Mouse (Mus musculus) kidney, embryonic 16.5 days (tissue): ENCODE measurements around the gene P4ha2. TPM values are rescaled to one million over a fixed set of nuclear protein-coding genes. Genes with fewer than 3 reads are reported as not detected.

ENCODE experiments used
- ATAC-seq: fragments of 200-750 bp; cut with Nextera tagmentation; 2 replicates; pipeline ENCODE4 v1.8.0; 2017; ENCODE audit warnings: moderate TSS enrichment; ENCODE audit not compliant: low FRiP score, low TSS enrichment
- H3K27ac ChIP-seq: fragments of 300-500 bp; sonication (generic); 2 replicates; pipeline ENCODE4 v1.5.1; 2014; ENCODE audit warnings: low read length
- H3K27me3 ChIP-seq: fragments of 300-500 bp; sonication (generic); 2 replicates; pipeline ENCODE4 v1.6.1; 2014; ENCODE audit warnings: low read length, control low read depth, mixed read lengths; ENCODE audit not compliant: insufficient read depth
- H3K36me3 ChIP-seq: fragments of 300-500 bp; sonication (generic); 2 replicates; pipeline ENCODE4 v1.6.1; 2014; ENCODE audit warnings: low read length, control low read depth, mixed read lengths; ENCODE audit not compliant: insufficient read depth
- H3K4me1 ChIP-seq: fragments of 300-500 bp; sonication (generic); 2 replicates; pipeline ENCODE4 v1.6.1; 2014; ENCODE audit warnings: low read length, control low read depth, mixed read lengths; ENCODE audit not compliant: insufficient read depth
- H3K4me2 ChIP-seq: fragments of 300-500 bp; sonication (generic); replicated peaks from 2 replicates; pipeline ENCODE4 v1.6.1; 2014; ENCODE audit warnings: low read depth, low read length
- H3K4me3 ChIP-seq: fragments of 300-500 bp; sonication (generic); 2 replicates; pipeline ENCODE4 v1.5.1; 2014; ENCODE audit warnings: mild to moderate bottlenecking, low read length
- H3K9ac ChIP-seq: fragments of 300-500 bp; sonication (generic); replicated peaks from 2 replicates; pipeline ENCODE4 v1.6.1; 2014; ENCODE audit warnings: low read length
- H3K9me3 ChIP-seq: fragments of 300-500 bp; sonication (generic); 2 replicates; pipeline ENCODE4 v1.6.1; 2016; ENCODE audit warnings: low read length, control low read depth
- WGBS: fragments of 180-500 bp; shearing (Covaris S2); extraction: QIAGEN DNeasy Blood & Tissue Kit; methylation state at CpG from one replicate; pipeline ENCODE4 v1.1.7; 2014; 5-methylcytosine and 5-hydroxymethylcytosine counted together
- polyA plus RNA-seq: library from polyadenylated mRNA; unstranded; fragments of >200 nt; fragmentation: Nextera tagmentation; extraction: Ambion mirVana; gene quantifications from 2 replicates; pipeline ENCODE4 v1.2.1, GENCODE M21; 2015

P4ha2 gene
- polyA plus RNA-seq: 38.1 and 43.0 TPM in 2 replicates

- ATAC-seq: peak; percentile 57
Measured at GRCm38 (mm10) chr11:54100045-54100691, at the start of gene P4ha2. Gene P4ha2 (plus strand): TSS chr11:54100095.

GRCm38 (mm10) chr11:54050205-54050604 lies 49.7 kb upstream of the P4ha2 start:
- WGBS: 87% methylated on average over 2 of the region's 2 CpGs
- Histone ChIP-seq H3K4me1 (no peaks in the 10 kb centered on the region), H3K27ac (no peak overlapping the region), H3K27me3 (no peaks in the 10 kb centered on the region), H3K36me3 (0 out of 2 replicates have a peak, but pooled peaks cover under 1% of the 10 kb centered on the region), H3K4me3 (no peak overlapping the region), H3K4me2 (no peak overlapping the region), H3K9me3 (no peaks in the 10 kb centered on the region), H3K9ac (no peak overlapping the region)
- ATAC-seq: no peak

More at GRCm38 (mm10) chr11:54100045-54100691, at the start of gene P4ha2:
- WGBS: 40% methylated on average over 10 of the region's 10 CpGs
- Histone ChIP-seq H3K4me3 (peak within 1 kb of the TSS; percentile 74), H3K27me3 (no peaks in the 10 kb centered on the region), H3K9me3 (no peaks in the 10 kb centered on the region), H3K9ac (peak within 1 kb of the TSS; percentile 70), H3K36me3 (no peaks in the 10 kb centered on the region), H3K4me2 (peak within 1 kb of the TSS; percentile 87), H3K4me1 (peaks cover 19% of the 10 kb centered on the region), H3K27ac (no peak within 1 kb of the TSS)

GRCm38 (mm10) chr11:54051161-54051560 lies 48.7 kb upstream of the P4ha2 start:
- Histone ChIP-seq H3K4me3 (no peak overlapping the region), H3K36me3 (0 out of 2 replicates have a peak, but pooled peaks cover 2% of the 10 kb centered on the region), H3K4me1 (no peaks in the 10 kb centered on the region), H3K27ac (no peak overlapping the region), H3K27me3 (no peaks in the 10 kb centered on the region), H3K9ac (no peak overlapping the region), H3K9me3 (no peaks in the 10 kb centered on the region), H3K4me2 (no peak overlapping the region)
- WGBS: 62% methylated on average over 7 of the region's 7 CpGs
- peak; percentile 71; the same call in 1 of the 2 replicates for ATAC-seq

- Histone ChIP-seq H3K4me2 (no peak overlapping the region), H3K27me3 (no peaks in the 10 kb centered on the region), H3K9ac (no peak overlapping the region), H3K9me3 (no peaks in the 10 kb centered on the region), H3K27ac (no peak overlapping the region), H3K4me1 (no peaks in the 10 kb centered on the region), H3K4me3 (no peak overlapping the region), H3K36me3 (0 out of 2 replicates have a peak, but pooled peaks cover 2% of the 10 kb centered on the region)
- 93% methylated on average over 5 of the region's 5 CpGs for WGBS
- ATAC-seq: no peak
Measured at GRCm38 (mm10) chr11:54052128-54052527, 47.8 kb upstream of the P4ha2 start.

GRCm38 (mm10) chr11:54053090-54053489 lies 46.8 kb upstream of the P4ha2 start:
- WGBS: 79% methylated on average over 7 of the region's 7 CpGs
- Histone ChIP-seq H3K4me2 (no peak overlapping the region), H3K4me1 (peaks cover 1% of the 10 kb centered on the region), H3K27ac (no peak overlapping the region), H3K4me3 (no peak overlapping the region), H3K9me3 (no peaks in the 10 kb centered on the region), H3K27me3 (no peaks in the 10 kb centered on the region), H3K36me3 (0 out of 2 replicates have a peak, but pooled peaks cover 2% of the 10 kb centered on the region), H3K9ac (no peak overlapping the region)
- no peak for ATAC-seq

GRCm38 (mm10) chr11:54054257-54054656 lies 45.6 kb upstream of the P4ha2 start:
- no peaks in the 10 kb centered on the region for H3K9me3 ChIP-seq
- no peak overlapping the region for H3K27ac ChIP-seq
- WGBS: 19% methylated on average over 6 of the region's 6 CpGs
- H3K4me1 ChIP-seq: peaks cover 9% of the 10 kb centered on the region
- H3K9ac ChIP-seq: no peak overlapping the region
- H3K4me3 ChIP-seq: no peak overlapping the region
- no peak overlapping the region for H3K4me2 ChIP-seq
- no peak; the same call in 1 of the 2 replicates for ATAC-seq
- no peaks in the 10 kb centered on the region for H3K27me3 ChIP-seq
- 0 out of 2 replicates have a peak, but pooled peaks cover 2% of the 10 kb centered on the region for H3K36me3 ChIP-seq

GRCm38 (mm10) chr11:54056132-54056531 lies 43.8 kb upstream of the P4ha2 start:
- ATAC-seq: no peak
- H3K36me3 ChIP-seq: 0 out of 2 replicates have a peak, but pooled peaks cover 2% of the 10 kb centered on the region
- no peaks in the 10 kb centered on the region for H3K9me3 ChIP-seq
- H3K4me1 ChIP-seq: peaks cover 26% of the 10 kb centered on the region
- H3K27ac ChIP-seq: no peak overlapping the region
- no peak overlapping the region for H3K4me3 ChIP-seq
- WGBS: 62% methylated on average over 8 of the region's 8 CpGs
- no peak overlapping the region for H3K4me2 ChIP-seq
- no peaks in the 10 kb centered on the region for H3K27me3 ChIP-seq
- H3K9ac ChIP-seq: no peak overlapping the region

GRCm38 (mm10) chr11:54057428-54057827 lies 42.5 kb upstream of the P4ha2 start:
- no peak overlapping the region for H3K4me2 ChIP-seq
- H3K36me3 ChIP-seq: 0 out of 2 replicates have a peak, but pooled peaks cover 2% of the 10 kb centered on the region
- H3K9ac ChIP-seq: no peak overlapping the region
- no peak for ATAC-seq
- H3K4me1 ChIP-seq: peaks cover 32% of the 10 kb centered on the region
- no peaks in the 10 kb centered on the region for H3K27me3 ChIP-seq
- H3K9me3 ChIP-seq: no peaks in the 10 kb centered on the region
- no peak overlapping the region for H3K27ac ChIP-seq
- H3K4me3 ChIP-seq: no peak overlapping the region
- WGBS: 44% methylated on average over 2 of the region's 2 CpGs

GRCm38 (mm10) chr11:54058056-54058617 lies 41.8 kb upstream of the P4ha2 start:
- peak overlapping the region; percentile 25; the same call in 1 of the 2 replicates for H3K9ac ChIP-seq
- no peaks in the 10 kb centered on the region for H3K27me3 ChIP-seq
- 59% methylated on average over 10 of the region's 10 CpGs for WGBS
- H3K36me3 ChIP-seq: 0 out of 2 replicates have a peak, but pooled peaks cover 2% of the 10 kb centered on the region
- H3K4me1 ChIP-seq: peaks cover 37% of the 10 kb centered on the region
- no peak for ATAC-seq
- H3K9me3 ChIP-seq: no peaks in the 10 kb centered on the region
- H3K4me3 ChIP-seq: no peak overlapping the region
- no peak overlapping the region for H3K4me2 ChIP-seq
- H3K27ac ChIP-seq: no peak overlapping the region

- 38% methylated on average over 6 of the region's 6 CpGs for WGBS
- no peaks in the 10 kb centered on the region for H3K27me3 ChIP-seq
- ATAC-seq: no peak
- H3K4me2 ChIP-seq: no peak overlapping the region
- H3K4me1 ChIP-seq: peaks cover 38% of the 10 kb centered on the region
- no peaks in the 10 kb centered on the region for H3K9me3 ChIP-seq
- H3K4me3 ChIP-seq: no peak overlapping the region
- H3K9ac ChIP-seq: peak overlapping the region; percentile 25; the same call in 1 of the 2 replicates
- H3K36me3 ChIP-seq: 0 out of 2 replicates have a peak, but pooled peaks cover 2% of the 10 kb centered on the region
- H3K27ac ChIP-seq: 0 out of 2 replicates have a peak overlapping the region, but pooled peaks have one; percentile 15
Measured at GRCm38 (mm10) chr11:54058643-54059042, 41.3 kb upstream of the P4ha2 start.
